Mouse (Mus musculus) hindbrain, embryonic 16.5 days (tissue): Measurements from ENCODE around the gene Mrps23. TPM values are rescaled to one million over a fixed set of nuclear protein-coding genes. Genes with fewer than 3 reads are reported as not detected.

Experiments
- ATAC-seq: fragments of 200-750 bp; cut with Nextera tagmentation; 2 replicates; pipeline ENCODE4 v1.8.0; 2017; ENCODE audit warnings: moderate TSS enrichment, moderate library complexity
- H3K27ac ChIP-seq: fragments of 300-500 bp; sonication (generic); 2 replicates; pipeline ENCODE4 v1.5.1; 2014; ENCODE audit warnings: low read depth, mild to moderate bottlenecking, control low read depth, low read length, moderate library complexity
- H3K27me3 ChIP-seq: fragments of 300-500 bp; sonication (generic); replicated peaks from 2 replicates; pipeline ENCODE4 v1.6.1; 2014; ENCODE audit warnings: low read length; ENCODE audit not compliant: control insufficient read depth, insufficient read depth
- H3K36me3 ChIP-seq: fragments of 300-500 bp; sonication (generic); 2 replicates; pipeline ENCODE4 v1.6.1; 2014; ENCODE audit warnings: mild to moderate bottlenecking, low read length, moderate library complexity, mixed read lengths; ENCODE audit not compliant: control insufficient read depth, insufficient read depth
- H3K4me1 ChIP-seq: fragments of 300-500 bp; sonication (generic); 2 replicates; pipeline ENCODE4 v1.6.1; 2014; ENCODE audit warnings: low read depth, low read length; ENCODE audit not compliant: control insufficient read depth, insufficient read depth
- H3K4me2 ChIP-seq: fragments of 300-500 bp; sonication (generic); 2 replicates; pipeline ENCODE4 v1.6.1; 2014; ENCODE audit warnings: mild to moderate bottlenecking, low read length, control low read depth, moderate library complexity
- H3K4me3 ChIP-seq: fragments of 300-500 bp; sonication (generic); 2 replicates; pipeline ENCODE4 v1.5.1; 2014; ENCODE audit warnings: mild to moderate bottlenecking, low read length, control low read depth, moderate library complexity
- H3K9ac ChIP-seq: fragments of 300-500 bp; sonication (generic); 2 replicates; pipeline ENCODE4 v1.6.1; 2014; ENCODE audit warnings: low read depth, mild to moderate bottlenecking, control low read depth, low read length, moderate library complexity
- H3K9me3 ChIP-seq: fragments of 300-500 bp; sonication (generic); 2 replicates; pipeline ENCODE4 v1.6.1; 2014; ENCODE audit warnings: mild to moderate bottlenecking, low read length, moderate library complexity; ENCODE audit not compliant: control insufficient read depth
- WGBS: fragments of 180-500 bp; shearing (Covaris S2); extraction: QIAGEN DNeasy Blood & Tissue Kit; methylation state at CpG from one replicate; pipeline ENCODE4 v1.1.7; 2014; 5-methylcytosine and 5-hydroxymethylcytosine counted together
- polyA plus RNA-seq: library from polyadenylated mRNA; unstranded; fragments of >200 nt; fragmentation: Nextera tagmentation; extraction: Ambion mirVana; gene quantifications from 2 replicates; pipeline ENCODE4 v1.2.1, GENCODE M21; 2015

Mrps23 gene
- polyA plus RNA-seq, 1 experiment from 2014 or later: 68.8 TPM

DNA sequence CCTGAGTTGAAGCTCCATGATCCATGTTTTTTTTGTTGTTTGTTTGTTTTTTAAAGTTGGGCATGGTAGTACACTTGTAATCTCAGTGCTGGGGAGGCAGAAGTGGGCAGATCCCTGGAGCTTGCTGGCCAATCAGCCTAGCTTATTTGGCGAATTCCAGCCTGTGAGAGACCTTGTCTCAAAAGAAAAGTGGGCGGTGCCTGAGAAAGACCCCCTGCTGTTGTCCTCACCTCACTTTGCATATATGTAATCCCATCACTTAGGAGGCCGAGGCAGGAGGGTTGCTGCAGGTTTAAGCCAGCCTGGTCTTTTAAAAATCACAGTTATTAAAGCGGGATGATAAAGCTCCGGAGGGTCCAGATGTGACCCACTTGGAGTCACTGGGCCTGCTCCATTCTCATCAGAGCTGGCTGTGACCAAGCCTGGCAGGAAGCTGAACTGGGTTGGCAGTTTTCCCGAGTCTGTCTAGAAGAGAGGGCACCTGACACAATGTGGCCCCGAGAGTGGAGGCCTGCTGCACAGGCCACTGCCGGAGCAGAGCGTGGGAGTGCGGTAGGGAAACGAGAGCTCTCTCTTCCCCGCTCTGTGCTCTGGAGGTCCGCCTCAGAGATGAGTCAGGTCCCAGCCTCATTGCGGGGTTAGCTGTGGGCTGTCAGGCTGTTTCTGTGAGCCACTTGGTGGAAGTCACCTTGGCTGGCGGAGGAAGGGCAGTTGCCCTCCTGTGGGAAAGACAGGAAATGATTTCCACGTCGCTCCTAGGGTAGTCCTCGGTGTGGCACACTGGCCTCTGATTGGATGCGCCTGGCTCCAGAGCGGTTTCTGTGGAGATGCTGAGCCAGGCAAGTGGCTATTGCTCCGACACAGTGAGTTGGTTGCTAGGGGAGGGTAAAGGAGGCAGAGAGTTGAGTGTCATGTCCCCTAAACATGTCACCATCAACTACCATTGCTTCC is 11.0 kb downstream of the Mrps23 start:
- Histone ChIP-seq H3K4me3 (no peak overlapping the region; the same call in 1 of the 2 replicates), H3K4me2 (peak overlapping the region; percentile 48)
- peak; percentile 82 for ATAC-seq

DNA sequence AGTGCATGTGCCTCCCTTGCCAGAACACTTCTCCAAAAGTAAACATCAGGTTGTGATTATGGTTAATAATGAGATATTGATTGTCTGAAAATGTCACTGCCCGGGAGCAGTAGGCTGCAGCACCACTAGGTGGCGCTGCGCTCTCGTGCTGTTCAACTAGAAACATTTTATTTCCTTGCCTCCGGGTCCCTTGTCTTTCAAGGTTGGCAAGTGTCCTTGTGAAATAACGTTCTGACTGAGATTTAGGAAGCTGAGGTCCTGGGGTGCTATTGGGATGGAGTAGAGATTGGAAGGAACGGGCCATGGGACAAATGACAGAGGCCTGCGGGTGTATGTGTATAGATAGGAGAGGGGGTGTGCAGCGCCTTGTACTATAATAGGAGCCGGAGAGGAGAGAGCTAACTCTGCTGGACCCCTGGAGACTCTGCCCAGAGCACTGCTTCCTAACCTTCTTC is 12.1 kb downstream of the Mrps23 start:
- peak overlapping the region; percentile 55 for H3K9ac ChIP-seq
- no peaks in the 10 kb centered on the region for H3K9me3 ChIP-seq
- 10% methylated on average over 10 of the region's 10 CpGs for WGBS
- H3K4me1 ChIP-seq: peaks cover 11% of the 10 kb centered on the region
- H3K4me2 ChIP-seq: peak overlapping the region; percentile 48
- H3K36me3 ChIP-seq: no peaks in the 10 kb centered on the region
- H3K4me3 ChIP-seq: peak overlapping the region; percentile 6
- H3K27ac ChIP-seq: peak overlapping the region; percentile 62; the same call in 1 of the 2 replicates
- no peaks in the 10 kb centered on the region for H3K27me3 ChIP-seq
- ATAC-seq: peak; percentile 29; the same call in 1 of the 2 replicates

More for the DNA sequence above, 11.0 kb downstream of the Mrps23 start:
- peak overlapping the region; percentile 49 for H3K9ac ChIP-seq
- no peaks in the 10 kb centered on the region for H3K9me3 ChIP-seq
- no peaks in the 10 kb centered on the region for H3K27me3 ChIP-seq
- 44% methylated on average over 21 of the region's 21 CpGs for WGBS
- H3K4me1 ChIP-seq: peaks cover 11% of the 10 kb centered on the region
- H3K27ac ChIP-seq: peak overlapping the region; percentile 79
- H3K36me3 ChIP-seq: peaks cover 8% of the 10 kb centered on the region

- Histone ChIP-seq H3K4me3 (no peak overlapping the region), H3K4me1 (peaks cover 11% of the 10 kb centered on the region), H3K27me3 (no peaks in the 10 kb centered on the region), H3K9ac (no peak overlapping the region), H3K27ac (no peak overlapping the region), H3K36me3 (no peaks in the 10 kb centered on the region), H3K9me3 (no peaks in the 10 kb centered on the region), H3K4me2 (no peak overlapping the region)
- ATAC-seq: no peak
- 87% methylated on average over 6 of the region's 6 CpGs for WGBS
Measured at GRCm38 (mm10) chr11:88218155-88218554, 14.0 kb downstream of the Mrps23 start.

DNA sequence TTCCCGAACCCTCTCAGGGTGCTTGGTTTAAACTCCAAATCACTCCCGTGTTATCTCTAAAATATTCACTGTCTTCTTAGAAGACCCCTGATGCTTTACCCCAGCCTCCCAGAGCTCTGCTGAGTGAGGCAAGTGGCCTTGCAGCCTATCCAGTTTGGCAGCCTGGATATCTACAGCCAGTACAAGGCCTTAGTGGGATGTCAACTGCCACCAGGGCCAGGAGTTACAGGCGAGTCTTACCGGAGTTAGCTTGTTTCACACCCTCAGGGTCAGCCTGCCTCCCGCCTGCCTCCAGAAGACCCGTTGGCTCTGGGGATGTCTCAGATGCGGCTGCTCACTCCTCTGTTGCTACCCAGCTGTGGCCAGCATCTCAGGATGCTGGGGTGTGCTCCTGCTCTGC is 14.4 kb downstream of the Mrps23 start:
- Histone ChIP-seq H3K9me3 (no peaks in the 10 kb centered on the region), H3K4me2 (no peak overlapping the region), H3K27me3 (no peaks in the 10 kb centered on the region), H3K4me3 (no peak overlapping the region), H3K4me1 (peaks cover 11% of the 10 kb centered on the region), H3K9ac (no peak overlapping the region), H3K27ac (no peak overlapping the region), H3K36me3 (no peaks in the 10 kb centered on the region)
- WGBS: 59% methylated on average over 7 of the region's 7 CpGs
- ATAC-seq: no peak

DNA sequence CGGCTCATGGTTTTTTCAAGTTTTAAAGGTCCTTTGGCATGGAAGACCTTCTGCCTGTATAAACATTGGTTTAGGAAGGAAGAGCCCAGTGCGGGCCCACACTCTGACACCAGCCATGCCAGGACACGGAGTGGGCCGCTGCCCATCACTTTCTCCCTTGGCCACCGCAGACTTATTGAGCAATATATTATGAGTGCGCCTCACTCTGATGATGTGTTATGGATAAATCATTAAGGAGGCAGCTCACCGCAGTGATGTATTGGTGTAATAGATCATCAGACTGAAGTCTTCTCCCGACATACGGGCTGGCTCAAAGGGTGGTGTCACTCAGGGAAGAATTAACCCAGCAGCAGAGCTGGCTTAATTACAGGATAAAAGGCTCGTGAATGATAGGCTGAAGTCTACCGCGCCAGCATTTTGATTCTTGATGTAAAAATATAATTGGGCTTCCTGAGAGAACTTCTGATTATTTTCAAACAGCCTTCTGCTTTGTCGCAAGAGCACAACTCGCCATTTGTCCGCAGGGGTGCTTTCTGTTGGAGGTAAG is 17.8 kb downstream of the Mrps23 start:
- Histone ChIP-seq H3K9me3 (no peaks in the 10 kb centered on the region), H3K9ac (no peak overlapping the region), H3K4me2 (no peak overlapping the region), H3K4me1 (no peaks in the 10 kb centered on the region), H3K4me3 (no peak overlapping the region), H3K36me3 (no peaks in the 10 kb centered on the region), H3K27ac (no peak overlapping the region), H3K27me3 (no peaks in the 10 kb centered on the region)
- ATAC-seq: no peak
- WGBS: 73% methylated on average over 15 of the region's 15 CpGs

- H3K36me3 ChIP-seq: no peaks in the 10 kb centered on the region
- H3K27me3 ChIP-seq: no peaks in the 10 kb centered on the region
- H3K4me1 ChIP-seq: no peaks in the 10 kb centered on the region
- no peak overlapping the region for H3K27ac ChIP-seq
- WGBS: 89% methylated on average over 17 of the region's 17 CpGs
- no peak overlapping the region for H3K4me3 ChIP-seq
- H3K9ac ChIP-seq: no peak overlapping the region
- ATAC-seq: no peak
- H3K9me3 ChIP-seq: no peaks in the 10 kb centered on the region
- no peak overlapping the region for H3K4me2 ChIP-seq
Measured at GRCm38 (mm10) chr11:88227001-88227957, 23.1 kb downstream of the Mrps23 start.

GRCm38 (mm10) chr11:88231213-88231790 is 27.1 kb downstream of the Mrps23 start:
- H3K27me3 ChIP-seq: no peaks in the 10 kb centered on the region
- H3K9ac ChIP-seq: no peak overlapping the region
- no peak overlapping the region for H3K4me3 ChIP-seq
- H3K9me3 ChIP-seq: no peaks in the 10 kb centered on the region
- ATAC-seq: peak; percentile 50; the same call in 1 of the 2 replicates
- H3K4me2 ChIP-seq: no peak overlapping the region
- H3K27ac ChIP-seq: no peak overlapping the region
- 70% methylated on average over 4 of the region's 4 CpGs for WGBS
- H3K36me3 ChIP-seq: no peaks in the 10 kb centered on the region
- peaks cover 20% of the 10 kb centered on the region for H3K4me1 ChIP-seq

- H3K9me3 ChIP-seq: no peaks in the 10 kb centered on the region
- H3K4me1 ChIP-seq: peaks cover 20% of the 10 kb centered on the region
- H3K9ac ChIP-seq: peak overlapping the region; percentile 33
- ATAC-seq: peak; percentile 63
- no peaks in the 10 kb centered on the region for H3K36me3 ChIP-seq
- no peaks in the 10 kb centered on the region for H3K27me3 ChIP-seq
- H3K27ac ChIP-seq: peak overlapping the region; percentile 72
- WGBS: 22% methylated on average over 17 of the region's 17 CpGs
- no peak overlapping the region for H3K4me3 ChIP-seq
- H3K4me2 ChIP-seq: no peak overlapping the region
Measured at GRCm38 (mm10) chr11:88233528-88234427, 29.6 kb downstream of the Mrps23 start.
